Mouse (Mus musculus) MEL (cell line): ENCODE data around the gene Pipox. TPM values are rescaled to one million over a fixed set of nuclear protein-coding genes. Genes with fewer than 3 reads are reported as not detected.
A peak's percentile ranks its signal among the peaks of the same experiment; 100 is the strongest.

Source experiments
- DNase-seq: peaks from one replicate; pipeline ENCODE4 v3.0.0; 2011; ENCODE audit warnings: low read depth, low spot score
- H3K27ac ChIP-seq: 2 replicates; pipeline ENCODE4 v1.5.1; 2012; ENCODE audit warnings: low read depth, mild to moderate bottlenecking, control low read depth, low read length, moderate library complexity; ENCODE audit not compliant: control insufficient read depth
- H3K27me3 ChIP-seq, 2 experiments: fragments of 150-350 bp in 1 of 2; sonication (generic) in 1 of 2; 2 replicates each; pipeline ENCODE4 v1.6.1; 2012; ENCODE audit warnings: low read length in 2 of 2, mild to moderate bottlenecking in 2 of 2, improper control_type of control experiment in 1 of 2, moderate library complexity in 1 of 2; ENCODE audit not compliant: insufficient read depth in 2 of 2, control insufficient read depth in 1 of 2
- H3K36me3 ChIP-seq, 2 experiments: 2 replicates each; pipeline ENCODE4 v1.6.1; 2012 to 2014; ENCODE audit warnings: low read length in 2 of 2, improper control_type of control experiment in 1 of 2, inconsistent platforms in 1 of 2, mild to moderate bottlenecking in 1 of 2; ENCODE audit not compliant: insufficient read depth in 2 of 2, control insufficient read depth in 1 of 2
- H3K4me1 ChIP-seq, 2 experiments: fragments of 150-350 bp in 1 of 2; sonication (generic) in 1 of 2; 2 replicates each; pipeline ENCODE4 v1.6.1; 2012; ENCODE audit warnings: low read length in 2 of 2, improper control_type of control experiment in 1 of 2, mild to moderate bottlenecking in 1 of 2; ENCODE audit not compliant: insufficient read depth in 2 of 2, control insufficient read depth in 1 of 2
- H3K4me3 ChIP-seq, 2 experiments: fragments of 150-350 bp in 1 of 2; sonication (generic) in 1 of 2; 2 replicates each; pipeline ENCODE4 v1.5.1; 2012; ENCODE audit warnings: low read depth in 2 of 2, low read length in 2 of 2, mild to moderate bottlenecking in 2 of 2, moderate library complexity in 2 of 2, control low read depth in 1 of 2, improper control_type of control experiment in 1 of 2; ENCODE audit not compliant: control insufficient read depth in 1 of 2, insufficient read depth in 1 of 2
- H3K79me2 ChIP-seq: 2 replicates; pipeline ENCODE4 v1.6.1; 2012; ENCODE audit warnings: mild to moderate bottlenecking, low read length, moderate library complexity; ENCODE audit not compliant: control insufficient read depth, poor library complexity, insufficient read depth
- H3K9ac ChIP-seq: 2 replicates; pipeline ENCODE4 v1.6.1; 2012; ENCODE audit warnings: low read depth, mild to moderate bottlenecking, control low read depth, low read length, moderate library complexity; ENCODE audit not compliant: control insufficient read depth, poor library complexity, severe bottlenecking
- H3K9me3 ChIP-seq: fragments of 150-350 bp; sonication (generic); replicated peaks from 2 replicates; pipeline ENCODE4 v1.6.1; 2012; ENCODE audit warnings: mild to moderate bottlenecking, low read length, improper control_type of control experiment, moderate library complexity; ENCODE audit not compliant: insufficient read depth
- ELF1 ChIP-seq: IDR thresholded peaks from 2 replicates; pipeline ENCODE4 v1.6.1; 2014; ENCODE audit warnings: low read depth, mild to moderate bottlenecking, inconsistent platforms, low read length, improper control_type of control experiment, moderate library complexity
- HCFC1 ChIP-seq: IDR thresholded peaks from 2 replicates; pipeline ENCODE4 v1.6.1; 2012; ENCODE audit warnings: low read depth, mild to moderate bottlenecking, inconsistent platforms, low read length, improper control_type of control experiment, moderate library complexity
- JUND ChIP-seq: IDR thresholded peaks from 2 replicates; pipeline ENCODE4 v1.6.1; 2011; ENCODE audit warnings: low read depth, mild to moderate bottlenecking, improper control_type of control experiment, low read length
- MAX ChIP-seq: IDR thresholded peaks from 2 replicates; pipeline ENCODE4 v1.6.1; 2011; ENCODE audit warnings: low read length, improper control_type of control experiment
- MXI1 ChIP-seq: IDR thresholded peaks from 2 replicates; pipeline ENCODE4 v1.6.1; 2011; ENCODE audit warnings: mild to moderate bottlenecking, low read depth, low read length, improper control_type of control experiment
- MYC ChIP-seq: IDR thresholded peaks from 2 replicates; pipeline ENCODE4 v1.6.1; 2011; ENCODE audit warnings: low read depth, mild to moderate bottlenecking, low read length, improper control_type of control experiment, moderate library complexity
- NELFE ChIP-seq: IDR thresholded peaks from 2 replicates; pipeline ENCODE4 v1.6.1; 2011; ENCODE audit warnings: low read depth, low read length, improper control_type of control experiment
- POLR2A ChIP-seq, 2 experiments: IDR thresholded peaks; 2 replicates each; pipeline ENCODE4 v1.6.1; 2011 to 2012; ENCODE audit warnings: low read length in 2 of 2, mild to moderate bottlenecking in 2 of 2, control low read depth in 1 of 2, improper control_type of control experiment in 1 of 2, low read depth in 1 of 2, moderate library complexity in 1 of 2; ENCODE audit not compliant: control insufficient read depth in 1 of 2, insufficient read depth in 1 of 2, poor library complexity in 1 of 2
- POLR2AphosphoS2 ChIP-seq: IDR thresholded peaks from 2 replicates; pipeline ENCODE4 v1.6.1; 2011; ENCODE audit warnings: low read length, improper control_type of control experiment
- POLR2AphosphoS5 ChIP-seq: IDR thresholded peaks from 2 replicates; pipeline ENCODE4 v1.6.1; 2012; ENCODE audit warnings: low read depth, borderline replicate concordance, mild to moderate bottlenecking, inconsistent platforms, low read length, moderate library complexity, mixed read lengths
- SIN3A ChIP-seq: IDR thresholded peaks from 2 replicates; pipeline ENCODE4 v1.6.1; 2012; ENCODE audit warnings: low read length, improper control_type of control experiment, inconsistent platforms
- SMC3 ChIP-seq: IDR thresholded peaks from 2 replicates; pipeline ENCODE4 v1.6.1; 2011; ENCODE audit warnings: low read depth, low read length, improper control_type of control experiment
- TAL1 ChIP-seq: IDR thresholded peaks from 2 replicates; pipeline ENCODE4 v1.6.1; 2012; ENCODE audit warnings: mild to moderate bottlenecking, inconsistent platforms, low read length, moderate library complexity, mixed read lengths
- TBP ChIP-seq: IDR thresholded peaks from 2 replicates; pipeline ENCODE4 v1.8.0; 2011; ENCODE audit warnings: low read depth, low read length, improper control_type of control experiment
- UBTF ChIP-seq: IDR thresholded peaks from 2 replicates; pipeline ENCODE4 v1.6.1; 2012; ENCODE audit warnings: low read depth, mild to moderate bottlenecking, inconsistent platforms, low read length, improper control_type of control experiment, moderate library complexity, borderline replicate concordance; ENCODE audit not compliant: insufficient read depth
- USF1 ChIP-seq: IDR thresholded peaks from 2 replicates; pipeline ENCODE4 v1.6.1; 2014; ENCODE audit warnings: low read depth, mild to moderate bottlenecking, inconsistent platforms, low read length, improper control_type of control experiment, moderate library complexity
- USF2 ChIP-seq, 2 experiments: IDR thresholded peaks; 2 replicates each; pipeline ENCODE4 v1.6.1; 2011 to 2012; ENCODE audit warnings: improper control_type of control experiment in 2 of 2, low read length in 2 of 2, borderline replicate concordance in 1 of 2, inconsistent platforms in 1 of 2, low read depth in 1 of 2, mild to moderate bottlenecking in 1 of 2; ENCODE audit not compliant: insufficient read depth in 1 of 2
- ZKSCAN1 ChIP-seq: IDR thresholded peaks from 2 replicates; pipeline ENCODE4 v1.6.1; 2012; ENCODE audit warnings: low read depth, mild to moderate bottlenecking, inconsistent platforms, low read length, improper control_type of control experiment, moderate library complexity
- ZMIZ1 ChIP-seq: IDR thresholded peaks from 2 replicates; pipeline ENCODE4 v1.6.1; 2012; ENCODE audit warnings: low read depth, mild to moderate bottlenecking, inconsistent platforms, low read length, improper control_type of control experiment, moderate library complexity
- polyA plus RNA-seq, 2 experiments: library from polyadenylated mRNA; stranded (reverse) in 1 of 2; unstranded in 1 of 2; fragments of >175 nt in 1 of 2; fragments of >200 nt in 1 of 2; gene quantifications; 2 replicates each; pipeline versions ENCODE4 v1.2.1 to v1.2.4; 2012; ENCODE audit warnings: low replicate concordance in 2 of 2, low read depth in 1 of 2; ENCODE audit not compliant: insufficient read length in 2 of 2, insufficient read depth in 1 of 2, missing spikeins in 1 of 2
- total RNA-seq: library from RNA; depleted of rRNA; stranded (reverse); fragments of 300-350 nt; gene quantifications from 2 replicates; pipeline ENCODE4 v1.2.3, GENCODE M21; 2012

Gene Pipox
- total and polyA plus RNA-seq, 3 experiments: not detected

DNA sequence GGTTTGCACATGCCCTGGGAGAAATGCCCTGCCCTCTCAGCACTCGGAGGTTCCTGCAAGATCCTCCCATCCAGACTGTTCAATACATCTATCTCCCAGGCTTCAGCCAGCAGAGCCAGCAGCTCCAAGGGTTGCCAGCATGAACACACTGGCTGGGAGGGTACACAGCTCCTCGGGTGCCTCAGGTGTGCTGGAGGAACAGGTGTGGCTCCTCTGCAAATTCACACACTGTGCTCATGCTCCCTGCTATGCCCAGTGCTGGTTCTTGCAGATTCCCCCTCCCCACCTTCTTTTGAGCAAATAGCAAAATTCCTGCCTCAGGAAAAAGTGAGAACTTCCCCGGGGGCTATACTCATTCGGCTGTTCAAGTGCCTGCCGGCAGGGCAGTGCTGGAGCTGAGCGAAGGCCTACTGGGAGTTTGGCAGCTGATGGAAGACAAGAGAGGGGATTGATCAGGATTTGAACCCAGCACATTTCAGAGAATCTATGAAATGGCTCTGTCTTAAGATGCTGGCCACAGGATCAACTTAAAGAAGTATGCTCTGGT lies 19.1 kb downstream of the Pipox start:
- peaks cover 4 to 11% of the 10 kb centered on the region in 2 experiments for H3K27me3 ChIP-seq
- no peak for DNase-seq
- no peak overlapping the region for H3K27ac ChIP-seq
- H3K79me2 ChIP-seq: no peaks in the 10 kb centered on the region
- TF ChIP-seq POLR2AphosphoS5 (no peak), ZMIZ1 (no peak)
- no peaks in the 10 kb centered on the region for H3K36me3 ChIP-seq
- no peak overlapping the region for H3K4me3 ChIP-seq
- no peak overlapping the region for H3K9ac ChIP-seq
- H3K4me1 ChIP-seq: peaks cover 0 to 3% of the 10 kb centered on the region in 2 experiments; a peak in 1 of 4 replicates
- H3K9me3 ChIP-seq: no peaks in the 10 kb centered on the region

DNA sequence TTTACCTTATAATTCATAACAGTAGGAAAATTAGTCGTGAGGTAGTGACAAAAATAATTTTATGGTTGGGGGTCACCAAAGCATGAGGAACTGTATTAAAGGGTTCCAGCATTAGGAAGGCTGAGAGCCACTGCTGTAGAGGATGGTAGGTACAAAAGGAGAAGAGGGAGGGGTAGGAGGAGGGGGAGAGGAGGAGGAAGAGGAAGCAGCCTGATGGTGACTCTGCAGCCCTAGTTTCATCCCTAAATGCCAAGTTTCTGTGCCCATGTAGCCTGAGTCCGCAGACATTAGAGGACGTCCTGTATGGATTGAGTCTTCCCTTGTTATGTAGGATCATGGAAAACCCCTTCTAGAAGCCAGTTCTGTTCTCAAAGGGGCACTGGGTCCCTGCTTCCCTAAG lies 20.8 kb downstream of the Pipox start:
- H3K4me1 ChIP-seq: peaks cover 0 to 3% of the 10 kb centered on the region in 2 experiments; a peak in 1 of 4 replicates
- H3K4me3 ChIP-seq: no peak overlapping the region
- no peak for TF ChIP-seq MYC
- TF ChIP-seq MXI1: no peak
- H3K79me2 ChIP-seq: no peaks in the 10 kb centered on the region
- H3K36me3 ChIP-seq: no peaks in the 10 kb centered on the region
- peak; percentile 41 for DNase-seq
- no peak overlapping the region for H3K27ac ChIP-seq
- H3K9ac ChIP-seq: no peak overlapping the region
- H3K9me3 ChIP-seq: no peaks in the 10 kb centered on the region
- peaks cover 0 to 5% of the 10 kb centered on the region in 2 experiments; a peak in 3 of 4 replicates for H3K27me3 ChIP-seq

DNA sequence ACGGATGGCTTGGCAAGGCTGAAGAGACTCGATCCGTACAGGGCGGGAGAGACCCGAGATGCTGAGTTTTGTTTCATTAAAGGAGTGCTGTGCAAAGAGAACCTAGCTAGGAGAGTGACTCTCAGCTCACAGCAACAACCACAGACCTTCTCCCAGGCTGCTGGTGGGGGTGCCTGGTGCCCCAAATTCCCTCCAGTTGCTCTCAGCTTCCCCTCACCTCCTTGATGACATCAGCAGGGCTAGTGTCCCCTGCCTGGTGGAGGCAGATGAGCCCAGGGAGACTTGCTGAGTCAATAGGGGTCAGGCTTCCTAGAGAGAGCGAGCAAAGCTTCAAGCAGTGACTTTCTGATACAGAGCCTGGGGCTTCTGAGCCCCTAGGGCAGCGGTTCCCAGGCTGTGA lies 21.2 kb downstream of the Pipox start:
- peak; percentile 28 for DNase-seq
- TF ChIP-seq USF1 (no peak), UBTF (no peak), JUND (no peak), MYC (no peak), ZKSCAN1 (no peak), POLR2A (IDR thresholded peaks at IDR 0.05; ENCODE audit: control insufficient read depth in 1 of 2, insufficient read depth in 1 of 2, low read depth in 1 of 2, low read length in 2 of 2, poor library complexity in 1 of 2) (no peak), ZMIZ1 (no peak), TAL1 (no peak), TBP (no peak), ELF1 (no peak), MXI1 (no peak), NELFE (no peak), SIN3A (no peak), POLR2AphosphoS2 (no peak), MAX (no peak), HCFC1 (no peak), SMC3 (no peak), USF2 (IDR thresholded peaks at IDR 0.05; ENCODE audit: borderline replicate concordance in 1 of 2, insufficient read depth in 1 of 2, low read depth in 1 of 2, low read length in 2 of 2) (no peak)
- Histone ChIP-seq H3K79me2 (no peaks in the 10 kb centered on the region), H3K4me1 (peaks cover 0 to 3% of the 10 kb centered on the region in 2 experiments; a peak in 1 of 4 replicates), H3K9me3 (no peaks in the 10 kb centered on the region), H3K27me3 (peaks cover 0 to 1% of the 10 kb centered on the region in 2 experiments; a peak in 2 of 4 replicates), H3K27ac (no peak overlapping the region), H3K36me3 (no peaks in the 10 kb centered on the region), H3K4me3 (no peak overlapping the region), H3K9ac (no peak overlapping the region)
